Mouse (Mus musculus) ES-E14 (cell line): Measurements from ENCODE around the gene Hist2h4. TPM values are rescaled to one million over a fixed set of nuclear protein-coding genes. Genes with fewer than 3 reads are reported as not detected.
A peak's percentile ranks its signal among the peaks of the same experiment; 100 is the strongest.
"Not testable (repeated sequence)": the region's sequence is repeated elsewhere in the genome, so short reads cannot be mapped to it uniquely, and the experiment has no call there.

Experiments used
- DNase-seq: peaks from one replicate; pipeline ENCODE4 v3.0.0-alpha.2; 2013; ENCODE audit warnings: low read depth, low spot score
- H3K27ac ChIP-seq: 2 replicates; pipeline ENCODE4 v1.5.1; 2012; ENCODE audit warnings: low read depth, mild to moderate bottlenecking, low read length, moderate library complexity, mixed read lengths; ENCODE audit not compliant: poor library complexity, insufficient read depth, severe bottlenecking
- H3K36me3 ChIP-seq: 2 replicates; pipeline ENCODE4 v1.6.1; 2012; ENCODE audit warnings: mild to moderate bottlenecking, low read length, moderate library complexity, mixed read lengths; ENCODE audit not compliant: control insufficient read depth, poor library complexity, insufficient read depth, severe bottlenecking
- H3K4me1 ChIP-seq, 2 experiments: fragments of 150-350 bp in 1 of 2; sonication (generic) in 1 of 2; 2 replicates each; pipeline ENCODE4 v1.6.1; 2012; ENCODE audit warnings: low read length in 2 of 2, mild to moderate bottlenecking in 1 of 2, mixed read lengths in 1 of 2; ENCODE audit not compliant: control insufficient read depth in 2 of 2, insufficient read depth in 2 of 2, poor library complexity in 1 of 2
- H3K4me3 ChIP-seq, 2 experiments: fragments of 150-350 bp in 1 of 2; sonication (generic) in 1 of 2; 2 replicates each; pipeline ENCODE4 v1.5.1; 2012; ENCODE audit warnings: low read length in 2 of 2, low read depth in 1 of 2, mild to moderate bottlenecking in 1 of 2, mixed read lengths in 1 of 2; ENCODE audit not compliant: insufficient read depth in 1 of 2, poor library complexity in 1 of 2, severe bottlenecking in 1 of 2
- H3K9ac ChIP-seq: 2 replicates; pipeline ENCODE4 v1.6.1; 2012; ENCODE audit warnings: low read depth, mild to moderate bottlenecking, low read length, mixed read lengths; ENCODE audit not compliant: poor library complexity, insufficient read depth, severe bottlenecking
- H3K9me3 ChIP-seq: fragments of 150-350 bp; sonication (generic); 2 replicates; pipeline ENCODE4 v1.6.1; 2012; ENCODE audit warnings: low read depth, mild to moderate bottlenecking, low read length; ENCODE audit not compliant: control insufficient read depth, insufficient read depth
- CHD2 ChIP-seq: IDR thresholded peaks from 2 replicates; pipeline ENCODE4 v1.6.1; 2014; ENCODE audit warnings: mild to moderate bottlenecking, low read depth, low read length, inconsistent platforms
- HCFC1 ChIP-seq: IDR thresholded peaks from 2 replicates; pipeline ENCODE4 v1.6.1; 2012; ENCODE audit warnings: low read length, inconsistent platforms, borderline replicate concordance; ENCODE audit not compliant: insufficient read depth
- MAFK ChIP-seq: IDR thresholded peaks from 2 replicates; pipeline ENCODE4 v1.6.1; 2014; ENCODE audit warnings: mild to moderate bottlenecking, low read depth, low read length, inconsistent platforms; ENCODE audit not compliant: insufficient read depth
- ZC3H11A ChIP-seq: IDR thresholded peaks from 2 replicates; pipeline ENCODE4 v1.6.1; 2012; ENCODE audit warnings: low read depth, mild to moderate bottlenecking, inconsistent platforms, low read length, borderline replicate concordance
- ZNF384 ChIP-seq: IDR thresholded peaks from 2 replicates; pipeline ENCODE4 v1.6.1; 2012; ENCODE audit warnings: low read depth, low read length, inconsistent platforms
- in situ Hi-C, 2 experiments: fragments of 600-800 bp; cut with MboI; formaldehyde crosslinking; loops; one replicate each; pipeline ENCODE4 v1.15.1; 2025; ENCODE audit warnings: low sequenced_read_pairs in 2 of 2, inconsistent platforms in 1 of 2; ENCODE audit not compliant: unreplicated experiment in 2 of 2
- total RNA-seq: library from RNA; depleted of rRNA; stranded (reverse); fragments of 300-350 nt; gene quantifications from 2 replicates; pipeline ENCODE4 v1.2.3, GENCODE M21; 2012; rRNA removed

The Hist2h4 gene
- total RNA-seq, 1 experiment, result 46.0 TPM

- peak; percentile 87 for DNase-seq
- Histone ChIP-seq H3K27ac (peak within 1 kb of the TSS; percentile 93), H3K9ac (peak within 1 kb of the TSS; percentile 95), H3K4me3 (peak within 1 kb of the TSS; percentile 75 to 77), H3K4me1 (peaks cover 0 to 7% of the 10 kb centered on the region in 2 experiments; a peak in 2 of 4 replicates), H3K36me3 (no peaks in the 10 kb centered on the region), H3K9me3 (no peaks in the 10 kb centered on the region)
- TF ChIP-seq ZC3H11A (no peak), MAFK (no peak)
- in situ Hi-C loops, result no loop called here
Observed at GRCm38 (mm10) chr3:96220765-96221639, 42.1 kb downstream of the Hist2h4 start, which contains the start of the genes Hist2h2ac and Hist2h2be. Gene Hist2h2ac (minus strand): TSS chr3:96220880. Gene Hist2h2be (plus strand): TSS chr3:96221119.

DNA sequence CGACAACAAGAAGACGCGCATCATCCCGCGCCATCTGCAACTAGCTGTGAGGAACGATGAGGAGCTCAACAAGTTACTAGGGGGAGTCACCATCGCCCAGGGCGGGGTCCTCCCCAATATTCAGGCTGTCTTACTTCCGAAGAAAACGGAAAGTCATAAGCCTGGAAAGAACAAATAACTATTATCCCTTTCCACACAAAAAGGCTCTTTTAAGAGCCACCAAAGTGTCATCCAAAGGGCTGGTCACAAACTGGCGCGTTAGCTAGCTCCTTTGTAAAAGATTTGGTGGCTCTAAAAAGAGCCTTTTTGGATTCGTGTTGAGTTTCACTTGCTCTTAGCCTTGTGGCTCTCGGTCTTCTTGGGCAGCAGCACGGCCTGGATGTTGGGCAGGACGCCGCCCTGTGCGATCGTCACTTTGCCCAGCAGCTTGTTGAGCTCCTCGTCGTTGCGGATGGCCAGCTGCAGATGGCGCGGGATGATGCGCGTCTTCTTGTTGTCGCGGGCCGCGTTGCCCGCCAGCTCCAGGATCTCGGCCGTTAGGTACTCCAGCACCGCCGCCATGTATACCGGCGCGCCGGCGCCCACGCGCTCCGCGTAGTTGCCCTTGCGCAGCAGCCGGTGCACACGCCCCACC, 42.9 kb downstream of the Hist2h4 start:
- H3K9me3 ChIP-seq, H3K36me3 ChIP-seq, DNase-seq, H3K4me1 ChIP-seq, in situ Hi-C loops: not testable (repeated sequence)
- H3K27ac ChIP-seq, result peak overlapping the region; percentile 93
- peak overlapping the region; percentile 75 to 77 for H3K4me3 ChIP-seq
- peak overlapping the region; percentile 95 for H3K9ac ChIP-seq

DNA sequence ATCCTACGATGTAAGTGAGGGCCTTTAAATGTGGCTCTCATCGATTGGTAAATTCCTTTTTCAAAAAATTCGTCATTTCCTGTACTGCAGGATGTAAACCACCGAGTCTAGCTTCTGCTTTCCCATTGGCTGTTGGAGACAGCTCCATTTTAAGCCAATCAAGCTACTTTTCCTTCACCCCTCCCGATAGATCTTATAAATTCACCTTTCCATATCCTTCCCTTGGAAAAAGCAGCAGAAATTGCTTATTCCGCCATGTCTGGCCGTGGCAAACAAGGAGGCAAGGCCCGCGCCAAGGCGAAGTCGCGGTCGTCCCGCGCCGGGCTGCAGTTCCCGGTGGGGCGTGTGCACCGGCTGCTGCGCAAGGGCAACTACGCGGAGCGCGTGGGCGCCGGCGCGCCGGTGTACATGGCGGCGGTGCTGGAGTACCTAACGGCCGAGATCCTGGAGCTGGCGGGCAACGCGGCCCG, 43.4 kb downstream of the Hist2h4 start, which contains the start of the genes Bola1 and Hist2h2ab:
Bola1 (minus strand) TSS at position 49 of the 470 bp plus-strand sequence.
Hist2h2ab (plus strand) TSS at position 205 of the 470 bp plus-strand sequence.
- no peak for TF ChIP-seq ZC3H11A
- peak; percentile 3; the same call in 1 of the 2 replicates for TF ChIP-seq CHD2
- 0 out of 2 replicates have a peak, but pooled peaks have one; percentile 7 for TF ChIP-seq HCFC1
- Histone ChIP-seq H3K4me1 (peaks cover 0 to 3% of the 10 kb centered on the region in 2 experiments; a peak in 2 of 4 replicates), H3K27ac (peak within 1 kb of the TSS; percentile 93), H3K4me3 (peak within 1 kb of the TSS; percentile 75 to 77), H3K36me3 (no peaks in the 10 kb centered on the region), H3K9me3 (no peaks in the 10 kb centered on the region), H3K9ac (peak within 1 kb of the TSS; percentile 95)
- DNase-seq, result no peak
- in situ Hi-C loops, result no loop called here

- Histone ChIP-seq H3K9ac (peak overlapping the region; percentile 77), H3K4me3 (peak overlapping the region; percentile 59 to 68), H3K27ac (peak overlapping the region; percentile 83), H3K36me3 (no peaks in the 10 kb centered on the region), H3K4me1 (peaks cover 0 to 3% of the 10 kb centered on the region in 2 experiments; a peak in 2 of 4 replicates), H3K9me3 (no peaks in the 10 kb centered on the region)
- TF ChIP-seq ZC3H11A (0 out of 2 replicates have a peak, but pooled peaks have one; percentile 3), ZNF384 (no peak), MAFK (no peak), HCFC1 (no peak), CHD2 (peak; percentile 14; the same call in 1 of the 2 replicates)
- in situ Hi-C loops, result no loop called here
- no peak for DNase-seq
Observed at GRCm38 (mm10) chr3:96219191-96219641, 43.9 kb downstream of the Hist2h4 start.

Other genes with a start within 250 kb of the Hist2h4 start
- 9.9 and 11.9 TPM in 2 replicates for gene Vps45, start 204.8 kb downstream of the Hist2h4 start, total RNA-seq
- 17.6 and 23.2 TPM in 2 replicates for gene Otud7b, start 158.8 kb downstream of the Hist2h4 start, total RNA-seq
- 3.5 and 4.0 TPM in 2 replicates for gene Mtmr11, start 101.3 kb downstream of the Hist2h4 start, total RNA-seq
- gene Sf3b4, start 91.0 kb downstream of the Hist2h4 start, total RNA-seq, result 64.1 and 91.1 TPM in 2 replicates
- gene Sv2a, start 82.2 kb downstream of the Hist2h4 start, total RNA-seq, result 7.2 and 8.2 TPM in 2 replicates
- gene Bola1, start 43.6 kb downstream of the Hist2h4 start, total RNA-seq, result 70.8 and 76.4 TPM in 2 replicates
- 54.2 and 70.0 TPM in 2 replicates for gene Hist2h2ab, start 43.4 kb downstream of the Hist2h4 start, total RNA-seq
- 684 and 687 TPM in 2 replicates for gene Hist2h2ac, start 42.4 kb downstream of the Hist2h4 start, total RNA-seq
- gene Hist2h2be, start 42.2 kb downstream of the Hist2h4 start, total RNA-seq, result 0.80 and 1.0 TPM in 2 replicates
- 398 and 546 TPM in 2 replicates for gene Hist2h3c2, start 24.2 kb downstream of the Hist2h4 start, total RNA-seq
- 2,531 and 3,588 TPM in 2 replicates for gene Hist2h2aa2, start 23.0 kb downstream of the Hist2h4 start, total RNA-seq
- gene Hist2h2aa1, start 17.8 kb downstream of the Hist2h4 start, total RNA-seq, result 2,311 and 3,075 TPM in 2 replicates
- gene Hist2h3c1, start 16.6 kb downstream of the Hist2h4 start, total RNA-seq, result not detected in 2 replicates
- 806 and 880 TPM in 2 replicates for gene Hist2h3b, start 5.3 kb upstream of the Hist2h4 start, total RNA-seq
- 1,985 and 2,453 TPM in 2 replicates for gene Hist2h2bb, start 6.4 kb upstream of the Hist2h4 start, total RNA-seq
- not detected in 2 replicates for gene Fcgr1, start 30.7 kb upstream of the Hist2h4 start, total RNA-seq
- gene BC107364, start 189.0 kb upstream of the Hist2h4 start, total RNA-seq, result not detected in 2 replicates